Mouse (Mus musculus) adrenal gland, postnatal 10 days (tissue): Measurements from ENCODE around the gene Enox2. TPM values are rescaled to one million over a fixed set of nuclear protein-coding genes. Genes with fewer than 3 reads are reported as not detected.

Experiments used
- DNase-seq: peaks from one replicate; pipeline ENCODE4 v3.0.0; 2021; ENCODE audit warnings: mixed read lengths
- long read RNA-seq, 2 experiments: library from polyadenylated mRNA; stranded (forward); transcript quantifications; one replicate each; pipeline ENCODE4 v2.0.0; 2021
- total RNA-seq, 2 experiments: library from RNA; stranded (reverse); gene quantifications; 2 replicates each; pipeline ENCODE4 v1.2.3; 2021

The Enox2 gene
- 10 to 100 TPM; 15.1 to 20.3 TPM for total RNA-seq
- long read RNA-seq, experiment 1, partial matches to known transcripts, result 8 of 20 reads
- long read RNA-seq, experiment 1, other reads (novel, unspliced or antisense), result 6 of 20 reads
- long read RNA-seq, experiment 2, partial matches to known transcripts, result 3 of 8 reads
- long read RNA-seq, experiment 2, other reads (novel, unspliced or antisense), result 4 of 8 reads

DNA sequence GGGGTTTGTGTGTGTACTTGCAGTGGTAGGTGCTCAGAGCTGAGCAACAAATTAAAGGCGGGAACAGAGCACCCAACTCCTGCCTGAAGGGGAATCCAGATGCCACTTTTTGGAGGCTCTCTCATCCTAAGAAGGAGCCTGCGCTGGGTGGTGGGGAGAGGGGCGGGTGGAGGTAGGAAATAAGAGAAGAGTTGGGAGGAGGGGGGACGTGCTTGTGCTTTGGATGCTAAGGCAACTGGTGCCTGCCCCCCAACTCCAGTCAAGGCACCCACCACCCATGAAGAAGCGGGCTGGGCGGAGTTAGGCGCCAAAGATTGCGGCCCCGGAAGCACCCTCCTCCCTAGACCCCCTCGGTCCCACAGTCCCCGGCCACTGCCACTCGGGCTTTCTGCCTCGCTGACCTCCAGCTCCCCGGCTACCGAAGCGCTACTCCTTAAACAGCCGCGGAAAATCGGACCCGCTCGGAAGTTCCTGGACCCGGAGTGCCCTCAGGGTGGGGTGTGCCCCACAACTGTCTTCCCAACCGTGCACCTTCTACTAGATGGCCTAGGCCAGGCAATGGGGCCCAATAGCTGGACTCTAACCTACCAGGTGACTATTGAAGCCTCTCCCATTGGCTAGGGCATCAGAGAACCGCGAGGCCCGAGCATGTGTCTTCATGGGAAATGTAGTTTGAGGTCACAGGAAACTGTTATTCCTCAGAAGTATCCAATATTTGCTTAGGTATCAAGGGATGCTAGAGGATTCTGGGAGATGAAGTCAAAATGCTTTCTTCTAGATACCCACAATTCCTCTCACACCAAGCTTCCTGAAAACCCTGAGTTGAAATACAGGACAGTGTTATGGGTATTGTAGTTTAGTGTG lies at the start of gene Enox2:
Gene Enox2 (minus strand): TSS at position 560 of the 864 bp plus-strand sequence.
- DNase-seq, result peak; percentile 82

- peak; percentile 17 for DNase-seq
These were observed 21.4 kb upstream of the Enox2 start for GRCm38 (mm10) chrX:49309496-49309895.

DNA sequence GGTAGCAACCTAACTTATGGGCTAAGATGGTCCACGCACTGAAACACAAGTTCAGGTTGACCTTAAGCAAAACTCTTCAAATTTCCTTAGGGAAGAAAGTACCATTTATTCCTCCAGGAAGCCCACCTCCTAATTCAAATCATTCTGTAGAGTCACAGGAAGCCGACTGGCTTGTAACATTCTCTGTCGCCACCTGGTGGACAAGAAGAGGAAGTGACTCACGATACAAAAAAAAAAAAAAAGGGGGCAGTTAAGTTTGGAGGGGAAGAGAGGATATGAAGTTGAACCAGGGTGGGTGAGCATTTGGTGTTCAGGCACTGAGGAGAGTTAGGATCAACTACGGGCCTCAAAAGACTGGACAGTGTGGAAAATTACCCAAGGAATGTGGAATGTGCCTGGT lies 18.6 kb upstream of the Enox2 start:
- DNase-seq, result peak; percentile 9

GRCm38 (mm10) chrX:49279918-49280586 lies 8.0 kb downstream of the Enox2 start:
- no peak for DNase-seq

DNA sequence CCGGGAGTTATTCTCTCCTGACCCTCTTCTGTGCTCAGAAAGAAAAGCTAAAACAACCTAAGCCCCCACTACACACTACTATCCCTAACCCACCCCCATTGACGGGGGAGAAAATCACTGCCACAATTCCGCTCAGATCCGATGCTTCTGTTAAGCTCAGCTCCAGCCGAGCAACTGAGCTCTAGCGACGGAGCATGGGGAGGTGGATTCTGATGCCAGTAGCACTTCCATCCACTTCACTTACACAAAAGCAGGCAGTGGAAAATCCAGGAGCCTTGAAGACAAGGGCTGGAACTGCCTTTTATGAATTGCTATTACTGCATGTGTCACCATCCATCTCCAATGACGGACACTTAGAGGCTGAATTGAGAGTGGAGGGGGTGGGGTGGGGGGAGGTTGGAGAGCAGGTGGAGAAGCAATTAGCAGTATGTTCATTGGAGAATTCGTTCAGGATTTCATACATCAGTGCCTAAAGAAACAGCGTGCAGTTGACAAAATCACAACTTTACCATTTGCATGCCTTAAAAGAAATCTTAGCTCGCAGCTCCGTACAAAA lies 14.5 kb downstream of the Enox2 start:
- DNase-seq, result no peak

DNA sequence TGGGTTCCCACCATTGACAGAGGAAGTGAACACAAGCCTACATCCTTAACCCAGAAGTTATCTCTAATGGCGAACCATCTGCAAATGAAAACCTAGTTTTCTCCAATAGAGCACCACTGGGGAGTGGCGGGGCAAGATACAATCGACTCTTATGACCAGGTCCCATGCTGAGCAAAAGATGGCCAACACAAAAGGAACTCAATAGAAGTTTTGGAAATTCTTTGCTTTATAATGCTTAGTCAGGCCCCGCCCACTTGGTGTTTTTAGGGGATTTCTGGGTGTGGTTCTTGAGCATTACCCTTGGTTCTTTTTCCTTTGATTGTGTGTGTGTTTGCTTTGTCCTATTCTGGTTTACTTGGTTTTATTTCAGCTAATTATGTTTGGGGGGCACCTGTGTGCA lies 37.2 kb downstream of the Enox2 start:
- no peak for DNase-seq

- no peak for DNase-seq
These were observed 62.1 kb downstream of the Enox2 start for GRCm38 (mm10) chrX:49225792-49226426.

GRCm38 (mm10) chrX:49216422-49216821 lies 71.6 kb downstream of the Enox2 start:
- DNase-seq, result no peak

GRCm38 (mm10) chrX:49196386-49196785 lies 91.7 kb downstream of the Enox2 start:
- DNase-seq, result no peak

DNA sequence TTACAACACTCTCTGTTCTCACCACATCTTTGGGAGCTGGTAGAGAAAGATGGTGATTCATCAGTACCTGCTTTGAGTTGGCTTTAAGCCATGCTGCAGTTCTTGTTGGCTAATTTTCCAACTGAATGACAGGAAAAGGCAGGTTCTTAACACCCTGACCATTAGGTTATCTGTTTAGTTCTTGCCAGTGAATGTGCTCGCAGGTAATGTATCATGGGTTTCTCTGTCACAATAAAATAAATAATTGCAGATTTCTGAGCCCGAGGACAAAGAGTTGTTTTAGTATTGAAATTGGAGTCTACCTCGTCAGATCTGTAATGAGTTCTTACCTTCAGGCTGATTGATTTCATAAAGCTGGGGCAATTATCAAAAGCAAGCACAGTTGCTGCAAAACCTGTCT lies 106.9 kb downstream of the Enox2 start:
- DNase-seq, result no peak

GRCm38 (mm10) chrX:49178670-49179069 lies 109.4 kb downstream of the Enox2 start:
- DNase-seq, result no peak

DNA sequence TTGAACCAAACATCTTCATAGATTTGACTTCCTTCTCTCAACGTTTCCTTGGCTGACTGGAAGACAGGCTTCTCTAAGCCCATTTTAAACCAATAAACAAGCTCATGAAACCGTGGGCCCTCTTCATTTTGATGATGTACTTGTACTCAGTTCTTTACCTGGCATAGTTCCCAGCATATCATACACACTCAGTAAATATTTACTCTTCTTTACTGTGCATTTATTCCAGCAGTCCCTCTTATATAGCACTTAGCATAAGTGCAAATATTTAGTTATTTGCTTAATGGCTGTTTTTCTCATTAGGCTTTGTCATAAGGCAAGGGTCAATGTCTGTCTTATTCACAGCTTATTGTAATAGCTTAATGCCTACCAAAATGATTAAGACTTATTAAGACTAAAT lies 133.8 kb downstream of the Enox2 start:
- DNase-seq, result no peak

GRCm38 (mm10) chrX:49124774-49125429 lies 163.2 kb downstream of the Enox2 start:
- no peak for DNase-seq

DNA sequence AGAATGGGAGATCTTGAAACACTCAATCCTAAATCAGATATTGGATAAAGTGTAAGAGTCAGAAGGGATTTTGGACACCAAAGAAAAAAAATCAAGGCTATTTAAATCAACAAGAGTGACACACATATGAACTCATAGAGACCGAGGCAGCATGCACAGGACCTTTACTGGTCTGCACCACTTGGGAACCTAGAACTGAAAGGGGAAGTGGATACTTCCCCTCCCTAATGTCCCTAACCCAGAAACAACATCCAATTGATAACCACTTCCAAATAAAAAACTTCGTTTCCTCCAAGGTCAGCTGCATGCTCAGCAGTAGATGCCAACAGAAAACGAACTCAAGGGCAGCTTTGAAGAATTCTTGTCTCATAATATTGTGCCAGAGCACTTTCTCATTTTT lies 171.6 kb downstream of the Enox2 start:
- DNase-seq, result no peak

GRCm38 (mm10) chrX:49112412-49112811 lies 175.6 kb downstream of the Enox2 start:
- DNase-seq, result peak; percentile 12

GRCm38 (mm10) chrX:49100542-49100941 lies 187.5 kb downstream of the Enox2 start:
- peak; percentile 7 for DNase-seq

GRCm38 (mm10) chrX:49096249-49096648 lies 191.8 kb downstream of the Enox2 start:
- no peak for DNase-seq

- no peak for DNase-seq
These were observed 213.0 kb downstream of the Enox2 start for GRCm38 (mm10) chrX:49075055-49075454.

DNA sequence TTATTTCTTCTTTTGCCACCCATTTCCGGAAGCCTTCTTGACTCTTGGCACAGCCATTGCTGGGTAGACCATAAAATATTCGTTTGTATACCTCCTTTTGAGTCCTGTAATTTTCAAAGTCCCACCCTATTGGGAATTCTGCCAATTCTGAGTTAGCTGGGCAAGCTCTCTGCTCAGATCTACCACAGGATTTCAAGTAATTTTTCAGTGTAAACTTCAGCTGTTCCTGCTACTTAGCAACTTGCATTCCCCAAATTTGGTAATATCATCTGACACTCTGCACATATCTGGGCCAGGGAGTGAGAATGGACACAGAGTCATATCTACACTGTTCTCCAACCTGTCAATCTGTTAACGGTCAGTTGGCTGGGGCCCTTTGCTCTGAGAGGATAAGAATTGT lies 214.5 kb downstream of the Enox2 start:
- DNase-seq, result peak; percentile 3

DNA sequence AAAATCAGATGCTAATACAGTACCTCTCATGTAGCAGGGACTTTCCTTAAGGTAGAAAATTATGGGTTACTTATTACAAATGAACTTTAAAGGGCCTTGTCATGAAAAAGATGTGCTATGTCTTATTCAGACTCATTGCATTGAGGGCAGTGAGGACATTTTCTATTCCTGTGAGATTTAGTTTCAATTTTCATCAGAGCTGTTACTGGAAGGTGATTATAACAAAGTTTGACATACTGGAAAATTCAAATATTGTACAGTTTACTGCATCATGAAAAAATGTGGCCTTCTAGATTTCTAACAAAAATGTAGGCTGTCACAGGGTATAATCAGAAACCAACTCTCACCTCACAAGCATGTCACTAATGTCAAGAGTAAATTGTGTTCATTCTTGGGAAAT lies 242.9 kb downstream of the Enox2 start:
- no peak for DNase-seq

DNA sequence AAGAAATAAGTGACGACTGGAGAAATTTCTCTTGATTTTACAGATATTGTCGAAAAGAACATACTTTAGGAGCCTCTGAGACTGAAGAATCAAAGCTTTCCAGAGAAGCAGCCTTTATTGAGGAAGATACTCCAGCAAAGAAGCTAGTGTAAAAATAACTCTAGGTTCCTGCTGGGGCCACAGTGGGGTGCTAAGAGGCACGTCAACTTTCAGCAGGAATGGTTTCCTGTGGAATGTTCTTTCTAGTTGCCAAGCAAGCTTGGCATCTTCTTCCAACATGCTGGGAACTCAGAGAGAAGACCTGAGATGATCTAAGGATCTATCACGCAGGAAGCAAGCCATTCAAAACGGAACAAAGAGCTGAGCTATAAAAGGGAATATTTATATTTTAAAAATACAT lies 278.3 kb downstream of the Enox2 start:
- DNase-seq, result no peak

- no peak for DNase-seq
These were observed 282.4 kb downstream of the Enox2 start for GRCm38 (mm10) chrX:49005655-49006054.
